In the genomic region with DNA sequence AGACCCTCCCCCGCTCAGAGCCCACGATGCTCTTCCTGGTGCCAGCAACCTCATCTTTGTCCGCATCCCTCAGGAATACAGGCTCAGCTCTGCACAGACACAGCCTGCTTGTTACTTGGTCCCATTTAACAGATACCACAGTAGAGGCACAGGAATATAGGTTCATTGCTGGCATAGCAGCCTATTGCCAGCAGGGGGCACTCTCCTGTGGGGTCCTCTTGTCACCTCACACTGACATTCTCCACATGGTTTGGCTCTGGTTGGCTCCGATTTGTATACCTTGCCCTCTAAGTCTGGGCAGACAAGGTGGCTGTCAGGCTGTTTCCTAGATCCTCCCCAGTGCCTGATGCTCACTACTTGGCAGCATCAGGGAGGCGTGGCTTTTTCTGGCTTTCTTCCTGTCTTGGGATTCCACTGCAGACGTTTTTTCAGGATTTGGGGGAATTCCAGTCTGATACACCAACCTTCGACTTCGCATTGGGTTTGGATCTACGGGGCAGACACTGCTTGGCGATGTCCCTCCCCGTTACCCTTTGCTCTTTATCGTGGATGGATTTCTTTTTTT, we compare ENCODE assay signal across 14 mouse cellular contexts. TPM values are rescaled to one million over a fixed set of nuclear protein-coding genes. Genes with fewer than 3 reads are reported as not detected.
DNase-seq lines count a peak whose midpoint lies in the region; ATAC-seq and TF ChIP-seq lines count a peak whose summit lies in the region.
"Had no signal": no experiment of that assay in that cellular context is flagged by ENCODE, and none has a peak within 500 bp of the region (broad histone marks: within the 10 kb centered on the region; RNA-seq: fewer than 3 reads in every experiment).

No protein-coding gene starts in this region.

- TF ChIP-seq POLR2A in heart, adult 2 months (IDR thresholded peaks at IDR 0.05; ENCODE audit: insufficient read depth, low read depth, low read length): no peak
- no peak for TF ChIP-seq POLR2A in ES-Bruce4 (IDR thresholded peaks at IDR 0.05; ENCODE audit: insufficient read depth, low read length)
- no peak for TF ChIP-seq POLR2A in cortical plate, adult 2 months (IDR thresholded peaks at IDR 0.05; ENCODE audit: extremely low read depth, insufficient read depth, low read length)

- peaks cover 9% of the 10 kb centered on the region for H3K4me1 ChIP-seq in heart, adult 2 months (ENCODE audit: control insufficient read depth, insufficient read depth, low read length)
- H3K4me1 ChIP-seq in liver, embryonic 14.5 days (replicated peaks; ENCODE audit: control insufficient read depth in 2 of 2, insufficient read depth in 2 of 2, low read length in 1 of 2): no peaks in the 10 kb centered on the region
- H3K4me1 ChIP-seq in ES-Bruce4 (ENCODE audit: control insufficient read depth, insufficient read depth, low read length): no peaks in the 10 kb centered on the region
- no peaks in the 10 kb centered on the region for H3K4me1 ChIP-seq in cortical plate, adult 2 months (ENCODE audit: control insufficient read depth, insufficient read depth, low read length)
- H3K4me1 ChIP-seq: hindbrain, embryonic 13.5 days; lung, embryonic 15.5 days; midbrain, embryonic 12.5 days; neural tube, embryonic 13.5 days had no signal

- no peak for DNase-seq in heart, adult 2 months
- DNase-seq in heart, adult 9 months (ENCODE audit: low spot score in 2 of 2): no peak
- no peak for DNase-seq in liver, embryonic 14.5 days (ENCODE audit: low read depth in 3 of 3, low spot score in 3 of 3)
- no peak for DNase-seq in liver
- DNase-seq in right cerebral cortex, postnatal 14 days: no peak
- DNase-seq: adrenal gland, adult 2 months had no signal

- no peak overlapping the region for H3K4me3 ChIP-seq in heart, adult 2 months
- H3K4me3 ChIP-seq in liver, embryonic 14.5 days (ENCODE audit: insufficient read depth in 1 of 2, low read depth in 2 of 2, low read length in 2 of 2): no peak overlapping the region
- no peak overlapping the region for H3K4me3 ChIP-seq in ES-Bruce4 (ENCODE audit: low read depth, low read length)
- H3K4me3 ChIP-seq in cortical plate, adult 2 months (ENCODE audit: insufficient read depth, low read length): no peak overlapping the region
- H3K4me3 ChIP-seq: heart, embryonic 13.5 days; hindbrain, embryonic 13.5 days; lung, embryonic 15.5 days; midbrain, embryonic 12.5 days; neural tube, embryonic 13.5 days had no signal

- no peak for TF ChIP-seq EP300 in heart, adult 2 months (IDR thresholded peaks at IDR 0.05; ENCODE audit: insufficient read depth, low read depth, low read length)
- TF ChIP-seq EP300 in liver, embryonic 14.5 days (IDR thresholded peaks at IDR 0.05; ENCODE audit: low read depth): no peak
- no peak for TF ChIP-seq EP300 in ES-Bruce4 (IDR thresholded peaks at IDR 0.05; ENCODE audit: insufficient read depth, low read depth, low read length)

- no peak for ATAC-seq in liver, embryonic 14.5 days (ENCODE audit: insufficient read depth)
- ATAC-seq in granulocyte monocyte progenitor cell, adult 5-6 weeks (replicated peaks; ENCODE audit: poor library complexity, severe bottlenecking): no peak

- intact Hi-C loops in heart, adult 2 months (cut with DNase I): no loop called here

- no peaks in the 10 kb centered on the region for H3K9me3 ChIP-seq in liver, embryonic 14.5 days (ENCODE audit: control insufficient read depth, low read length)
- H3K9me3 ChIP-seq in ES-Bruce4 (replicated peaks; ENCODE audit: control insufficient read depth, insufficient read depth, low read length, poor library complexity, severe bottlenecking): no peaks in the 10 kb centered on the region
- H3K9me3 ChIP-seq: heart, embryonic 13.5 days; hindbrain, embryonic 13.5 days; lung, embryonic 15.5 days; midbrain, embryonic 12.5 days; neural tube, embryonic 13.5 days had no signal

- no peak overlapping the region for H3K27ac ChIP-seq in heart, adult 2 months
- H3K27ac ChIP-seq in liver, embryonic 14.5 days: no peak overlapping the region
- H3K27ac ChIP-seq in ES-Bruce4 (ENCODE audit: insufficient read depth, low read length): no peak overlapping the region
- H3K27ac ChIP-seq in cortical plate, adult 2 months (ENCODE audit: insufficient read depth, low read length): no peak overlapping the region
- H3K27ac ChIP-seq: heart, embryonic 13.5 days; hindbrain, embryonic 13.5 days; lung, embryonic 15.5 days; midbrain, embryonic 12.5 days; neural tube, embryonic 13.5 days had no signal

- H3K79me2 ChIP-seq in heart, adult 2 months (replicated peaks; ENCODE audit: control insufficient read depth, insufficient read depth, low read length): no peaks in the 10 kb centered on the region; the same call in 1 of the 2 replicates

- H3K9ac ChIP-seq in heart, adult 2 months (ENCODE audit: low read depth, low read length): no peak overlapping the region
- H3K9ac ChIP-seq in liver, embryonic 14.5 days (replicated peaks): no peak overlapping the region
- no peak overlapping the region for H3K9ac ChIP-seq in ES-Bruce4 (ENCODE audit: low read depth, poor library complexity, severe bottlenecking)
- H3K9ac ChIP-seq: heart, embryonic 13.5 days; hindbrain, embryonic 13.5 days; lung, embryonic 15.5 days; midbrain, embryonic 12.5 days; neural tube, embryonic 13.5 days had no signal

- H3K36me3 ChIP-seq in heart, adult 2 months (ENCODE audit: control insufficient read depth, insufficient read depth, low read length): peaks cover 10% of the 10 kb centered on the region
- no peaks in the 10 kb centered on the region for H3K36me3 ChIP-seq in liver, embryonic 14.5 days (replicated peaks; ENCODE audit: control insufficient read depth, insufficient read depth, low read depth)
- H3K36me3 ChIP-seq in ES-Bruce4 (ENCODE audit: control insufficient read depth, insufficient read depth, low read length, poor library complexity, severe bottlenecking): no peaks in the 10 kb centered on the region
- H3K36me3 ChIP-seq: hindbrain, embryonic 13.5 days; lung, embryonic 15.5 days; midbrain, embryonic 12.5 days; neural tube, embryonic 13.5 days had no signal

- no peak overlapping the region for H3K4me2 ChIP-seq in liver, embryonic 14.5 days (ENCODE audit: low read depth)
- H3K4me2 ChIP-seq: heart, embryonic 13.5 days; hindbrain, embryonic 13.5 days; lung, embryonic 15.5 days; midbrain, embryonic 12.5 days; neural tube, embryonic 13.5 days had no signal

- 47% methylated on average over 12 of the region's 12 CpGs for whole genome bisulfite sequencing in heart, adult 2 months
- 59% methylated on average over 12 of the region's 12 CpGs for WGBS in liver, embryonic 14.5 days (ENCODE audit: insufficient replicate concordance)

- TF ChIP-seq CTCF in heart, adult 2 months (IDR thresholded peaks at IDR 0.05): peak; percentile 69
- TF ChIP-seq CTCF in liver, embryonic 14.5 days (IDR thresholded peaks at IDR 0.05; ENCODE audit: low read depth): peak; percentile 68
- TF ChIP-seq CTCF in ES-Bruce4 (IDR thresholded peaks at IDR 0.05; ENCODE audit: low read depth, low read length): peak; percentile 72
- peak; percentile 29; the same call in 1 of the 2 replicates for TF ChIP-seq CTCF in cortical plate, adult 2 months (IDR thresholded peaks at IDR 0.05; ENCODE audit: extremely low read depth, insufficient read depth, low read length)

- no peaks in the 10 kb centered on the region for H3K27me3 ChIP-seq in heart, adult 2 months (ENCODE audit: control insufficient read depth, insufficient read depth, low read length)
- no peaks in the 10 kb centered on the region for H3K27me3 ChIP-seq in liver, embryonic 14.5 days (ENCODE audit: control insufficient read depth, insufficient read depth, low read length)
- no peaks in the 10 kb centered on the region for H3K27me3 ChIP-seq in ES-Bruce4 (ENCODE audit: control insufficient read depth, insufficient read depth, low read length, poor library complexity, severe bottlenecking)
- H3K27me3 ChIP-seq: heart, embryonic 13.5 days; hindbrain, embryonic 13.5 days; lung, embryonic 15.5 days; midbrain, embryonic 12.5 days; neural tube, embryonic 13.5 days had no signal

RNA-seq across cellular contexts. Expression of a gene that starts 42.6 kb away (rescaled TPM):
- total RNA-seq in heart, adult 2 months (2021): 100 to 1,000 TPM; 205 to 251 TPM
- polyA plus RNA-seq in heart, adult 2 months (2012; rRNA removed): 105 and 141 TPM in 2 replicates
- 0.22 and 0.29 TPM in 2 replicates for polyA plus RNA-seq in liver, embryonic 14.5 days (2012; rRNA removed)
- 0.20 and 0.44 TPM in 2 replicates for polyA plus RNA-seq in liver, embryonic 14.5 days (2014; fragmentation: Nextera tagmentation; extraction: Ambion mirVana)
- 8.0 and 9.3 TPM in 2 replicates for polyA plus RNA-seq in ES-Bruce4 (2011; ENCODE audit: insufficient read depth, insufficient read length, low read depth, missing spikeins)
- polyA plus RNA-seq in cortical plate, adult 2 months (2012; rRNA removed): 3.1 and 3.3 TPM in 2 replicates
- 0.45 and 1.7 TPM in 2 replicates for total RNA-seq in granulocyte monocyte progenitor cell, adult 5-6 weeks (2014; fragmentation: Nextera tagmentation)
- 0.10 and 0.13 TPM in 2 replicates for total RNA-seq in granulocyte monocyte progenitor cell, adult 5-6 weeks (2017)

RNA-seq across cellular contexts. Expression of a gene that starts 58.8 kb away (rescaled TPM):
- total RNA-seq in heart, adult 2 months (2021): 10 to 100 TPM; 27.1 to 32.1 TPM
- polyA plus RNA-seq in heart, adult 2 months (2012; rRNA removed): 24.4 and 28.3 TPM in 2 replicates
- 13.1 and 13.3 TPM in 2 replicates for polyA plus RNA-seq in liver, embryonic 14.5 days (2012; rRNA removed)
- polyA plus RNA-seq in liver, embryonic 14.5 days (2014; fragmentation: Nextera tagmentation; extraction: Ambion mirVana): 11.0 and 11.4 TPM in 2 replicates
- 85.6 and 89.8 TPM in 2 replicates for polyA plus RNA-seq in ES-Bruce4 (2011; ENCODE audit: insufficient read depth, insufficient read length, low read depth, missing spikeins)
- polyA plus RNA-seq in cortical plate, adult 2 months (2012; rRNA removed): 2.6 and 3.9 TPM in 2 replicates
- 39.0 and 45.5 TPM in 2 replicates for total RNA-seq in granulocyte monocyte progenitor cell, adult 5-6 weeks (2014; fragmentation: Nextera tagmentation)
- 23.6 and 38.6 TPM in 2 replicates for total RNA-seq in granulocyte monocyte progenitor cell, adult 5-6 weeks (2017)

Comparison
In these comparisons a context has a peak if more than half of its experiments do, and no peak if none do; other contexts are left out.
1. RNA of a gene that starts 42.6 kb away (polyA plus RNA-seq): 105 to 141 TPM in heart, adult 2 months; 8.0 to 9.3 TPM in ES-Bruce4, 3.1 to 3.3 TPM in cortical plate, adult 2 months and 0.20 to 0.44 TPM in liver, embryonic 14.5 days; every median in the first group is over 10 times any median in the second.
2. Peak in every context shown above with its lines, with median percentiles within 50 percentile points of each other: CTCF ChIP-seq.